Mouse (Mus musculus) kidney, adult 2 months (tissue): Measurements from ENCODE around the gene Chmp6.

Source experiments
- CTCF ChIP-seq: fragments of 200-500 bp; conservative IDR thresholded peaks from 2 replicates; pipeline ENCODE4 v1.5.1; 2011; ENCODE audit warnings: low read depth, mild to moderate bottlenecking, control low read depth, low read length, moderate library complexity, mixed read lengths; ENCODE audit not compliant: insufficient read depth, insufficient read length
- POLR2A ChIP-seq: fragments of 200-500 bp; IDR thresholded peaks from one replicate; pipeline ENCODE4 v1.6.1; 2011; ENCODE audit warnings: low read depth, low read length, control low read depth

- TF ChIP-seq POLR2A (peak; percentile 99), CTCF (no peak)
These were observed 29.6 kb downstream of the Chmp6 start, which contains the start of gene Baiap2 for GRCm38 (mm10) chr11:119942727-119943427.
